Mouse (Mus musculus) common myeloid progenitor, adult 5-6 weeks (primary cell): ENCODE measurements around the gene Cdk6. TPM values are rescaled to one million over a fixed set of nuclear protein-coding genes. Genes with fewer than 3 reads are reported as not detected.
"Not testable (repeated sequence)": the region's sequence is repeated elsewhere in the genome, so short reads cannot be mapped to it uniquely, and the experiment has no call there.

Source experiments
- ATAC-seq: replicated peaks from 2 replicates; pipeline ENCODE4 v1.8.0; 2016; ENCODE audit warnings: low read depth, mild to moderate bottlenecking, moderate TSS enrichment, inconsistent platforms; ENCODE audit not compliant: poor library complexity, severe bottlenecking
- total RNA-seq: library from RNA; stranded (forward); fragments of 200-1000, 187-1606 nt; gene quantifications from 2 replicates; pipeline ENCODE4 v1.2.3, GENCODE M21; 2017

The Cdk6 gene
- total RNA-seq, 1 experiment from 2014 or later, result 295 TPM

GRCm38 (mm10) chr5:3405503-3405902, 64.2 kb downstream of the Cdk6 start:
- ATAC-seq, result no peak

- no peak for ATAC-seq
Measured at GRCm38 (mm10) chr5:3407926-3408325, 66.6 kb downstream of the Cdk6 start.

- not testable (repeated sequence) for ATAC-seq
Measured at GRCm38 (mm10) chr5:3418183-3418582, 76.9 kb downstream of the Cdk6 start.

GRCm38 (mm10) chr5:3420094-3420831, 79.0 kb downstream of the Cdk6 start:
- peak; percentile 47 for ATAC-seq

GRCm38 (mm10) chr5:3420832-3421228, 79.5 kb downstream of the Cdk6 start:
- ATAC-seq, result peak; percentile 38; the same call in 1 of the 2 replicates

- not testable (repeated sequence) for ATAC-seq
Measured at GRCm38 (mm10) chr5:3433131-3433700, 91.9 kb downstream of the Cdk6 start.

- ATAC-seq, result not testable (repeated sequence)
Measured at GRCm38 (mm10) chr5:3434105-3434504, 92.8 kb downstream of the Cdk6 start.

GRCm38 (mm10) chr5:3438453-3439003, 97.2 kb downstream of the Cdk6 start:
- not testable (repeated sequence) for ATAC-seq

GRCm38 (mm10) chr5:3439386-3439785, 98.1 kb downstream of the Cdk6 start:
- ATAC-seq, result 0 out of 2 replicates have a peak, but pooled peaks have one; percentile 50

GRCm38 (mm10) chr5:3442524-3442923, 101.2 kb downstream of the Cdk6 start:
- peak; percentile 68 for ATAC-seq

- not testable (repeated sequence) for ATAC-seq
Measured at GRCm38 (mm10) chr5:3451233-3451632, 109.9 kb downstream of the Cdk6 start.

GRCm38 (mm10) chr5:3453946-3454345, 112.7 kb downstream of the Cdk6 start:
- ATAC-seq, result not testable (repeated sequence)

GRCm38 (mm10) chr5:3460907-3461306, 119.6 kb downstream of the Cdk6 start:
- peak; percentile 54 for ATAC-seq

GRCm38 (mm10) chr5:3461401-3461800, 120.1 kb downstream of the Cdk6 start:
- peak; percentile 48 for ATAC-seq

- no peak for ATAC-seq
Measured at GRCm38 (mm10) chr5:3462897-3463757, 121.8 kb downstream of the Cdk6 start.

- ATAC-seq, result no peak
Measured at GRCm38 (mm10) chr5:3463758-3464157, 122.5 kb downstream of the Cdk6 start.

GRCm38 (mm10) chr5:3466069-3466877, 125.0 kb downstream of the Cdk6 start:
- ATAC-seq, result no peak

- ATAC-seq, result no peak
Measured at GRCm38 (mm10) chr5:3470866-3471265, 129.6 kb downstream of the Cdk6 start.

GRCm38 (mm10) chr5:3472311-3473156, 131.2 kb downstream of the Cdk6 start:
- ATAC-seq, result peak; percentile 57
